ENCODE assay signal across 24 mouse cellular contexts in genomic region chr17:25947576-25947975, GRCm38 (mm10). TPM values are rescaled to one million over a fixed set of nuclear protein-coding genes. Genes with fewer than 3 reads are reported as not detected.
DNase-seq lines count a peak whose midpoint lies in the region; ATAC-seq lines count a peak whose summit lies in the region.
"Had no signal": no experiment of that assay in that cellular context is flagged by ENCODE, and none has a peak within 500 bp of the region (broad histone marks: within the 10 kb centered on the region; RNA-seq: fewer than 3 reads in every experiment).

No protein-coding gene starts in this region.

- 72% methylated on average over 4 of the region's 4 CpGs for WGBS in heart, embryonic 12.5 days
- 89% methylated on average over 4 of the region's 4 CpGs for WGBS in midbrain, embryonic 10.5 days
- WGBS in midbrain, embryonic 13.5 days = 91% methylated on average over 4 of the region's 4 CpGs
- WGBS in liver, embryonic 11.5 days = 80% methylated on average over 4 of the region's 4 CpGs
- 43% methylated on average over 4 of the region's 4 CpGs for WGBS in liver, embryonic 16.5 days (ENCODE audit: insufficient replicate concordance)

- no peak for ATAC-seq in heart, embryonic 12.5 days (ENCODE audit: insufficient number of reproducible peaks, low FRiP score)
- ATAC-seq in midbrain, embryonic 13.5 days = no peak
- ATAC-seq in liver, embryonic 11.5 days (replicated peaks; ENCODE audit: low FRiP score) = 0 out of 2 replicates have a peak, but pooled peaks have one; percentile 19
- no peak for ATAC-seq in liver, embryonic 16.5 days (ENCODE audit: low read depth)
- ATAC-seq: intestine, postnatal 0 days had no signal

- H3K4me3 ChIP-seq in heart, embryonic 12.5 days = no peak overlapping the region
- H3K4me3 ChIP-seq in midbrain, embryonic 10.5 days = no peak overlapping the region
- no peak overlapping the region for H3K4me3 ChIP-seq in midbrain, embryonic 13.5 days (replicated peaks)
- H3K4me3 ChIP-seq in liver, embryonic 11.5 days (ENCODE audit: low read depth, low read length) = no peak overlapping the region
- H3K4me3 ChIP-seq in liver, embryonic 16.5 days (ENCODE audit: low read depth, low read length) = no peak overlapping the region
- H3K4me3 ChIP-seq: embryonic facial prominence, embryonic 13.5 days; hindbrain, embryonic 15.5 days had no signal

- peaks cover 19% of the 10 kb centered on the region for H3K4me1 ChIP-seq in heart, embryonic 12.5 days (replicated peaks)
- peaks cover 56% of the 10 kb centered on the region for H3K4me1 ChIP-seq in midbrain, embryonic 10.5 days
- peaks cover 10% of the 10 kb centered on the region for H3K4me1 ChIP-seq in midbrain, embryonic 13.5 days (replicated peaks)
- peaks cover 67% of the 10 kb centered on the region for H3K4me1 ChIP-seq in liver, embryonic 11.5 days (replicated peaks; ENCODE audit: control insufficient read depth, insufficient read depth, low read length)
- peaks cover 72% of the 10 kb centered on the region for H3K4me1 ChIP-seq in liver, embryonic 16.5 days (ENCODE audit: control insufficient read depth, low read depth, low read length)

- H3K36me3 ChIP-seq in heart, embryonic 12.5 days = no peaks in the 10 kb centered on the region
- no peaks in the 10 kb centered on the region for H3K36me3 ChIP-seq in midbrain, embryonic 10.5 days
- no peaks in the 10 kb centered on the region for H3K36me3 ChIP-seq in midbrain, embryonic 13.5 days
- no peaks in the 10 kb centered on the region for H3K36me3 ChIP-seq in liver, embryonic 11.5 days (ENCODE audit: control insufficient read depth, insufficient read depth, low read length)
- no peaks in the 10 kb centered on the region for H3K36me3 ChIP-seq in liver, embryonic 16.5 days (ENCODE audit: control insufficient read depth, insufficient read depth)
- H3K36me3 ChIP-seq: embryonic facial prominence, embryonic 13.5 days; hindbrain, embryonic 15.5 days had no signal

- no peak for DNase-seq in heart, postnatal 10 days
- DNase-seq in midbrain, embryonic 10.5 days (ENCODE audit: low spot score) = no peak
- DNase-seq in liver, embryonic 11.5 days (ENCODE audit: low spot score) = no peak
- DNase-seq in left cerebral cortex, postnatal 10 days (ENCODE audit: extremely low spot score in 1 of 2, low spot score in 2 of 2) = no peak
- DNase-seq: adrenal gland, adult 2 months; kidney, postnatal 36 days; layer of hippocampus, adult 9-11 months; lung, postnatal 10 days; midbrain, embryonic 14.5 days; spleen, adult 18-20 months; thymus, adult 18-20 months; thymus, postnatal 4 days had no signal

- intact Hi-C loops in heart, postnatal 10 days (cut with DNase I) = no loop called here
- intact Hi-C loops in left cerebral cortex, postnatal 10 days (cut with DNase I) = no loop called here

- H3K9me3 ChIP-seq in heart, embryonic 12.5 days (replicated peaks) = no peaks in the 10 kb centered on the region
- no peaks in the 10 kb centered on the region for H3K9me3 ChIP-seq in midbrain, embryonic 10.5 days (replicated peaks)
- no peaks in the 10 kb centered on the region for H3K9me3 ChIP-seq in midbrain, embryonic 13.5 days
- H3K9me3 ChIP-seq in liver, embryonic 11.5 days (ENCODE audit: control insufficient read depth, low read length) = no peaks in the 10 kb centered on the region
- no peaks in the 10 kb centered on the region for H3K9me3 ChIP-seq in liver, embryonic 16.5 days (replicated peaks; ENCODE audit: control insufficient read depth, low read length)
- H3K9me3 ChIP-seq: embryonic facial prominence, embryonic 13.5 days; hindbrain, embryonic 15.5 days had no signal

- H3K27me3 ChIP-seq in heart, embryonic 12.5 days (replicated peaks) = peaks cover 35% of the 10 kb centered on the region
- H3K27me3 ChIP-seq in midbrain, embryonic 10.5 days (ENCODE audit: low read depth, poor library complexity, severe bottlenecking) = peaks cover 41% of the 10 kb centered on the region
- H3K27me3 ChIP-seq in midbrain, embryonic 13.5 days = peaks cover 30% of the 10 kb centered on the region
- peaks cover 28% of the 10 kb centered on the region for H3K27me3 ChIP-seq in liver, embryonic 11.5 days (replicated peaks; ENCODE audit: control insufficient read depth, insufficient read depth, low read length)
- H3K27me3 ChIP-seq in liver, embryonic 16.5 days (ENCODE audit: control insufficient read depth, insufficient read depth, low read depth, low read length) = peaks cover 31% of the 10 kb centered on the region

- no peak overlapping the region for H3K4me2 ChIP-seq in heart, embryonic 12.5 days
- no peak overlapping the region for H3K4me2 ChIP-seq in midbrain, embryonic 13.5 days (replicated peaks)
- H3K4me2 ChIP-seq in liver, embryonic 11.5 days = peak overlapping the region; percentile 39
- H3K4me2 ChIP-seq in liver, embryonic 16.5 days (ENCODE audit: low read depth, low read length) = peak overlapping the region; percentile 30
- H3K4me2 ChIP-seq: embryonic facial prominence, embryonic 13.5 days; hindbrain, embryonic 15.5 days had no signal

- H3K9ac ChIP-seq in heart, embryonic 12.5 days = peak overlapping the region; percentile 15; the same call in 1 of the 2 replicates
- H3K9ac ChIP-seq in midbrain, embryonic 13.5 days (replicated peaks) = no peak overlapping the region
- H3K9ac ChIP-seq in liver, embryonic 11.5 days (ENCODE audit: low read depth, low read length) = peak overlapping the region; percentile 58
- peak overlapping the region; percentile 66 for H3K9ac ChIP-seq in liver, embryonic 16.5 days (ENCODE audit: low read depth, low read length)
- H3K9ac ChIP-seq: embryonic facial prominence, embryonic 13.5 days; hindbrain, embryonic 15.5 days had no signal

- H3K27ac ChIP-seq in heart, embryonic 12.5 days (ENCODE audit: poor library complexity, severe bottlenecking) = no peak overlapping the region
- H3K27ac ChIP-seq in midbrain, embryonic 10.5 days (replicated peaks) = peak overlapping the region; percentile 29
- H3K27ac ChIP-seq in midbrain, embryonic 13.5 days = no peak overlapping the region
- peak overlapping the region; percentile 33 for H3K27ac ChIP-seq in liver, embryonic 11.5 days (ENCODE audit: low read depth, low read length)
- H3K27ac ChIP-seq in liver, embryonic 16.5 days (ENCODE audit: low read length) = peak overlapping the region; percentile 99
- H3K27ac ChIP-seq: embryonic facial prominence, embryonic 13.5 days; hindbrain, embryonic 15.5 days had no signal

RNA-seq across cellular contexts. Expression of gene Nhlrc4, which starts 2.8 kb away (rescaled TPM):
- 0.36 and 1.2 TPM in 2 replicates for polyA plus RNA-seq in heart, embryonic 12.5 days (2016; fragmentation: Nextera tagmentation; extraction: Ambion mirVana)
- not detected for total RNA-seq in heart, postnatal 10 days (2021)
- polyA plus RNA-seq in midbrain, embryonic 10.5 days (2016; fragmentation: Nextera tagmentation; extraction: Ambion mirVana) = 0.34 TPM in 1 of 2 replicates, not detected in the other
- 0.12 TPM in 1 of 2 replicates, not detected in the other for polyA plus RNA-seq in midbrain, embryonic 13.5 days (2015; fragmentation: Nextera tagmentation; extraction: Ambion mirVana)
- 0.85 and 1.4 TPM in 2 replicates for polyA plus RNA-seq in liver, embryonic 11.5 days (2014; fragmentation: Nextera tagmentation; extraction: Ambion mirVana)
- polyA plus RNA-seq in liver, embryonic 16.5 days (2015; fragmentation: Nextera tagmentation; extraction: Ambion mirVana) = 6.8 and 7.8 TPM in 2 replicates
- not detected for total RNA-seq in left cerebral cortex, postnatal 10 days (2021)
- total RNA-seq: adrenal gland, adult 2 months; gastrocnemius, adult 18-20 months; heart, postnatal 25 days; left cerebral cortex, postnatal 14 days; megakaryocyte progenitor cell, adult 5-6 weeks had no signal
- polyA plus RNA-seq: adrenal gland, adult 2 months; embryonic facial prominence, embryonic 13.5 days; intestine, postnatal 0 days; neural tube, embryonic 14.5 days had no signal

RNA-seq across cellular contexts. Expression of gene Pigq, which starts 2.8 kb away (rescaled TPM):
- 69.8 and 72.1 TPM in 2 replicates for polyA plus RNA-seq in heart, embryonic 12.5 days (2016; fragmentation: Nextera tagmentation; extraction: Ambion mirVana)
- total RNA-seq in heart, postnatal 10 days (2021) = 10 to 100 TPM; 76.6 to 78.5 TPM
- 64.8 and 67.8 TPM in 2 replicates for polyA plus RNA-seq in midbrain, embryonic 10.5 days (2016; fragmentation: Nextera tagmentation; extraction: Ambion mirVana)
- polyA plus RNA-seq in midbrain, embryonic 13.5 days (2015; fragmentation: Nextera tagmentation; extraction: Ambion mirVana) = 56.9 and 58.0 TPM in 2 replicates
- polyA plus RNA-seq in liver, embryonic 11.5 days (2014; fragmentation: Nextera tagmentation; extraction: Ambion mirVana) = 137 and 139 TPM in 2 replicates
- polyA plus RNA-seq in liver, embryonic 16.5 days (2015; fragmentation: Nextera tagmentation; extraction: Ambion mirVana) = 147 and 154 TPM in 2 replicates
- 100 to 1,000 TPM; 123 to 126 TPM for total RNA-seq in left cerebral cortex, postnatal 10 days (2021)

RNA-seq across cellular contexts. Expression of gene A930017K11Rik, which starts 4.8 kb away (rescaled TPM):
- polyA plus RNA-seq in heart, embryonic 12.5 days (2016; fragmentation: Nextera tagmentation; extraction: Ambion mirVana) = 0.08 and 0.17 TPM in 2 replicates
- not detected for total RNA-seq in heart, postnatal 10 days (2021)
- 0.06 and 0.19 TPM in 2 replicates for polyA plus RNA-seq in midbrain, embryonic 10.5 days (2016; fragmentation: Nextera tagmentation; extraction: Ambion mirVana)
- 0.48 and 0.62 TPM in 2 replicates for polyA plus RNA-seq in midbrain, embryonic 13.5 days (2015; fragmentation: Nextera tagmentation; extraction: Ambion mirVana)
- polyA plus RNA-seq in liver, embryonic 11.5 days (2014; fragmentation: Nextera tagmentation; extraction: Ambion mirVana) = 0.68 and 0.85 TPM in 2 replicates
- 0.13 and 0.16 TPM in 2 replicates for polyA plus RNA-seq in liver, embryonic 16.5 days (2015; fragmentation: Nextera tagmentation; extraction: Ambion mirVana)
- not detected for total RNA-seq in left cerebral cortex, postnatal 10 days (2021)
- total RNA-seq: adrenal gland, adult 2 months; gastrocnemius, adult 18-20 months; liver, adult 2 months; megakaryocyte progenitor cell, adult 5-6 weeks had no signal
- polyA plus RNA-seq: liver, adult 2 months had no signal

RNA-seq across cellular contexts. Expression of gene Rab40c, which starts 28.0 kb away (rescaled TPM):
- polyA plus RNA-seq in heart, embryonic 12.5 days (2016; fragmentation: Nextera tagmentation; extraction: Ambion mirVana) = 17.1 and 18.1 TPM in 2 replicates
- total RNA-seq in heart, postnatal 10 days (2021) = 10 to 100 TPM; 13.4 to 18.8 TPM
- polyA plus RNA-seq in midbrain, embryonic 10.5 days (2016; fragmentation: Nextera tagmentation; extraction: Ambion mirVana) = 29.8 and 33.6 TPM in 2 replicates
- 44.3 and 47.1 TPM in 2 replicates for polyA plus RNA-seq in midbrain, embryonic 13.5 days (2015; fragmentation: Nextera tagmentation; extraction: Ambion mirVana)
- 9.9 and 10.7 TPM in 2 replicates for polyA plus RNA-seq in liver, embryonic 11.5 days (2014; fragmentation: Nextera tagmentation; extraction: Ambion mirVana)
- 6.2 and 7.0 TPM in 2 replicates for polyA plus RNA-seq in liver, embryonic 16.5 days (2015; fragmentation: Nextera tagmentation; extraction: Ambion mirVana)
- total RNA-seq in left cerebral cortex, postnatal 10 days (2021) = 10 to 100 TPM; 46.2 to 53.4 TPM

RNA-seq across cellular contexts. Expression of gene Capn15, which starts 38.0 kb away (rescaled TPM):
- polyA plus RNA-seq in heart, embryonic 12.5 days (2016; fragmentation: Nextera tagmentation; extraction: Ambion mirVana) = 16.9 and 18.0 TPM in 2 replicates
- total RNA-seq in heart, postnatal 10 days (2021) = 10 to 100 TPM; 12.6 to 13.5 TPM
- polyA plus RNA-seq in midbrain, embryonic 10.5 days (2016; fragmentation: Nextera tagmentation; extraction: Ambion mirVana) = 27.6 and 29.5 TPM in 2 replicates
- 19.1 and 21.1 TPM in 2 replicates for polyA plus RNA-seq in midbrain, embryonic 13.5 days (2015; fragmentation: Nextera tagmentation; extraction: Ambion mirVana)
- polyA plus RNA-seq in liver, embryonic 11.5 days (2014; fragmentation: Nextera tagmentation; extraction: Ambion mirVana) = 23.0 and 27.4 TPM in 2 replicates
- 8.0 and 9.9 TPM in 2 replicates for polyA plus RNA-seq in liver, embryonic 16.5 days (2015; fragmentation: Nextera tagmentation; extraction: Ambion mirVana)
- 10 to 100 TPM; 41.5 to 42.5 TPM for total RNA-seq in left cerebral cortex, postnatal 10 days (2021)

Comparison
In these comparisons a context has a peak if more than half of its experiments do, and no peak if none do; other contexts are left out.
1. H3K27ac ChIP-seq: peak in midbrain, embryonic 10.5 days (single experiment), liver, embryonic 11.5 days (single experiment) and liver, embryonic 16.5 days (single experiment); none in heart, embryonic 12.5 days (single experiment) and midbrain, embryonic 13.5 days (single experiment).
2. H3K4me2 ChIP-seq: peak in liver, embryonic 11.5 days (single experiment) and liver, embryonic 16.5 days (single experiment); none in heart, embryonic 12.5 days (single experiment) and midbrain, embryonic 13.5 days (single experiment).